Comparison of ENCODE assay signal across 22 mouse cellular contexts in genomic region chr15:22338941-22339340, GRCm38 (mm10).
"Had no signal": no experiment of that assay in that cellular context is flagged by ENCODE, and none has a peak within 500 bp of the region (broad histone marks: within the 10 kb centered on the region; RNA-seq: fewer than 3 reads in every experiment).

No protein-coding gene starts in this region.

- ATAC-seq: liver, embryonic 12.5 days; midbrain, embryonic 13.5 days; midbrain, embryonic 16.5 days had no signal

- H3K27me3 ChIP-seq: kidney, embryonic 15.5 days; limb, embryonic 13.5 days; liver, embryonic 12.5 days; liver, embryonic 15.5 days; midbrain, embryonic 13.5 days; neural tube, embryonic 13.5 days had no signal

- H3K4me2 ChIP-seq: kidney, embryonic 15.5 days; limb, embryonic 13.5 days; liver, embryonic 12.5 days; liver, embryonic 15.5 days; midbrain, embryonic 13.5 days; neural tube, embryonic 13.5 days had no signal

- H3K36me3 ChIP-seq: kidney, embryonic 15.5 days; limb, embryonic 10.5 days; limb, embryonic 13.5 days; liver, embryonic 12.5 days; liver, embryonic 15.5 days; midbrain, embryonic 10.5 days; midbrain, embryonic 13.5 days; neural tube, embryonic 13.5 days had no signal

- H3K9me3 ChIP-seq: kidney, embryonic 15.5 days; limb, embryonic 10.5 days; limb, embryonic 13.5 days; liver, embryonic 12.5 days; liver, embryonic 15.5 days; midbrain, embryonic 10.5 days; midbrain, embryonic 13.5 days; neural tube, embryonic 13.5 days had no signal

- H3K27ac ChIP-seq: kidney, embryonic 15.5 days; limb, embryonic 10.5 days; limb, embryonic 13.5 days; liver, embryonic 12.5 days; liver, embryonic 15.5 days; macrophage; midbrain, embryonic 10.5 days; midbrain, embryonic 13.5 days; neural tube, embryonic 13.5 days had no signal

- DNase-seq: kidney, adult 8-10 months; kidney, postnatal 10 days; kidney, postnatal 4 days; liver; lung, adult 18-20 months; lung, postnatal 14 days; retina, postnatal 1 day; right cerebral cortex, postnatal 25 days; thymus, adult 2 months; thymus, postnatal 14 days; thymus, postnatal 4 days had no signal

- H3K4me1 ChIP-seq: kidney, embryonic 15.5 days; limb, embryonic 10.5 days; limb, embryonic 13.5 days; liver, embryonic 12.5 days; liver, embryonic 15.5 days; midbrain, embryonic 10.5 days; midbrain, embryonic 13.5 days; neural tube, embryonic 13.5 days had no signal

- H3K9ac ChIP-seq: kidney, embryonic 15.5 days; limb, embryonic 13.5 days; liver, embryonic 12.5 days; liver, embryonic 15.5 days; midbrain, embryonic 13.5 days; neural tube, embryonic 13.5 days had no signal

- H3K4me3 ChIP-seq: kidney, embryonic 15.5 days; limb, embryonic 10.5 days; limb, embryonic 13.5 days; liver, embryonic 12.5 days; liver, embryonic 15.5 days; midbrain, embryonic 10.5 days; midbrain, embryonic 13.5 days; myocyte; neural tube, embryonic 13.5 days had no signal
